Mouse (Mus musculus) limb, embryonic 13.5 days (tissue): ENCODE results near the gene Csrnp2. TPM values are rescaled to one million over a fixed set of nuclear protein-coding genes. Genes with fewer than 3 reads are reported as not detected.
"Not testable (repeated sequence)": the region's sequence is repeated elsewhere in the genome, so short reads cannot be mapped to it uniquely, and the experiment has no call there.

Experiments used
- ATAC-seq: fragments of 200-750 bp; cut with Nextera tagmentation; 2 replicates; pipeline ENCODE4 v1.8.0; 2017; ENCODE audit warnings: low read depth, moderate number of reproducible peaks, moderate TSS enrichment; ENCODE audit not compliant: low FRiP score
- H3K27ac ChIP-seq: fragments of 300-500 bp; sonication (generic); 2 replicates; pipeline ENCODE4 v1.5.1; 2015; ENCODE audit warnings: inconsistent platforms, mild to moderate bottlenecking, moderate library complexity
- H3K27me3 ChIP-seq: fragments of 300-500 bp; sonication (generic); 2 replicates; pipeline ENCODE4 v1.6.1; 2015; ENCODE audit warnings: mild to moderate bottlenecking, inconsistent platforms
- H3K36me3 ChIP-seq: fragments of 300-500 bp; sonication (generic); 2 replicates; pipeline ENCODE4 v1.6.1; 2015; ENCODE audit warnings: inconsistent platforms, mild to moderate bottlenecking, moderate library complexity
- H3K4me1 ChIP-seq: fragments of 300-500 bp; sonication (generic); 2 replicates; pipeline ENCODE4 v1.6.1; 2015; ENCODE audit warnings: inconsistent platforms
- H3K4me2 ChIP-seq: fragments of 300-500 bp; sonication (generic); replicated peaks from 2 replicates; pipeline ENCODE4 v1.6.1; 2015; ENCODE audit warnings: inconsistent platforms, mild to moderate bottlenecking, moderate library complexity
- H3K4me3 ChIP-seq: fragments of 300-500 bp; sonication (generic); 2 replicates; pipeline ENCODE4 v1.5.1; 2015; ENCODE audit warnings: moderate library complexity, mild to moderate bottlenecking, inconsistent platforms
- H3K9ac ChIP-seq: fragments of 300-500 bp; sonication (generic); 2 replicates; pipeline ENCODE4 v1.6.1; 2015; ENCODE audit warnings: mild to moderate bottlenecking, inconsistent platforms
- H3K9me3 ChIP-seq: fragments of 300-500 bp; sonication (generic); 2 replicates; pipeline ENCODE4 v1.6.1; 2016; ENCODE audit warnings: inconsistent platforms
- WGBS: fragments of 180-500 bp; shearing (Covaris S2); methylation state at CpG from one replicate; pipeline ENCODE4 v1.1.7; 2015; 5-methylcytosine and 5-hydroxymethylcytosine counted together
- polyA plus RNA-seq: library from polyadenylated mRNA; unstranded; fragments of >200 nt; fragmentation: Nextera tagmentation; extraction: Ambion mirVana; gene quantifications from 2 replicates; pipeline ENCODE4 v1.2.1, GENCODE M21; 2015

Gene Csrnp2
- polyA plus RNA-seq, 1 experiment from 2014 or later = 24.9 TPM

DNA sequence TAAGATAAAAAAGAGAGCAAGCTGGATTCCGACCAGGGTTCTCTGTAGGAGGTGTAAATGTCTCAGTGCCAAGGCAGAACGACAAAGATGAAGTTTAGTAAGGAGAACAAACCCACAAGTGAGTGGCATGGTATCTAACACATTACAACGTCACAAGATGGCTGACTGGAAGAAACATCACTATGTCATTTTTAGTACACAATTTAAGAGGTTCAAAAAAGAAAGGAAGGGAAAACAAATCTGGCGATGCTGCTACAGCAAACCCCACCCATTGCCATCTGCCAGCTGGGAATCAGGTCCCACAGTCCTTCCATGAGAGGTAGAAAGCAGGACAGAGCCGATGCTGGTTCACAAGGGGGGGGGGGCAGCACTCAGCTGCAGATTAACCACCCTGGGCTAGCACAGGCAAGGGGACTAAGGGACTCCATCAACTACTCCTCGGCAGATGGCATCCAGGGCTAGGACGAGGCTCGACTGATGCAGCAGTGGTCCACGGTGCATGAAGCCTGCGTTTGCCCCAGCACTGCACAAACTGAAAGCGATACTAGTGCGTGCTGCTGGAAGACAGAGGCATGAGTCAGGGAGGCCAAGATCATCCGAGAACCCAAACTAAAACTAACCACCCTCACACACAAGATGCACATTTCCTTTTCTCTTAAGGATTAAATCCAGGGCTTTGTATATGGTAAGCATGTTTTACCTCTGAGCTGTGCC lies 13.3 kb upstream of the Csrnp2 start:
- no peaks in the 10 kb centered on the region for H3K4me1 ChIP-seq
- no peak overlapping the region for H3K9ac ChIP-seq
- 89% methylated on average over 13 of the region's 13 CpGs for WGBS
- no peak overlapping the region for H3K4me3 ChIP-seq
- no peak overlapping the region for H3K27ac ChIP-seq
- no peak overlapping the region for H3K4me2 ChIP-seq
- no peaks in the 10 kb centered on the region for H3K27me3 ChIP-seq
- H3K9me3 ChIP-seq = no peaks in the 10 kb centered on the region
- no peak for ATAC-seq
- peaks cover 88% of the 10 kb centered on the region for H3K36me3 ChIP-seq

DNA sequence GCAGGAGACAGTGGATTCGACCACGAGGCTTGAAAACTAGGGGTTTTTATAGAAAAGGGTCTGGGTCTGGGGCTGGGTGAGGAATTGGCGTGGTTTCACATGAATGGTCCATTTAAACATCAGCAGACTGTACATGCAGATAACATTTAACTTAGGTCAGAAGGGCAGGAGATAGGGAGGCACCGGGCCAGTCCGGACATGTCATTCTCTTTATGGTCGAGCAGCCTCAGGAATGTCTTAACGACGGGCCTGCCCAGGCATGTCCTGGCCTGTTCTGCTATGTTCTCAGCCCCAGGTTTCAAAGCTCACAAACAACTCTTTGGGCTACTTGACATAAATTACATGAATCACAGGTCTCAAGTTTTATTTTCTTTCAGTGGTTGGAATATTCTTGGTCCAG lies 4.2 kb upstream of the Csrnp2 start:
- H3K27ac ChIP-seq, H3K4me2 ChIP-seq, H3K4me3 ChIP-seq, H3K9ac ChIP-seq, ATAC-seq, H3K27me3 ChIP-seq, H3K9me3 ChIP-seq, H3K4me1 ChIP-seq: not testable (repeated sequence)
- H3K36me3 ChIP-seq = peaks cover 14% of the 10 kb centered on the region
- 90% methylated on average over 8 of the region's 8 CpGs for WGBS

- Histone ChIP-seq H3K27me3 (no peaks in the 10 kb centered on the region), H3K4me3 (peak overlapping the region; percentile 83), H3K27ac (peak overlapping the region; percentile 96), H3K36me3 (peaks cover 1% of the 10 kb centered on the region; the same call in 1 of the 2 replicates), H3K9me3 (no peaks in the 10 kb centered on the region), H3K9ac (peak overlapping the region; percentile 96), H3K4me1 (peaks cover 46% of the 10 kb centered on the region), H3K4me2 (peak overlapping the region; percentile 81)
- ATAC-seq = peak; percentile 82
- under 1% methylated on average over 28 of the region's 29 CpGs for WGBS
Measured at GRCm38 (mm10) chr15:100494647-100495046, 641 bp downstream of the Csrnp2 start.

GRCm38 (mm10) chr15:100491966-100492365 lies 3.3 kb downstream of the Csrnp2 start:
- H3K9ac ChIP-seq = no peak overlapping the region
- H3K4me1 ChIP-seq = peaks cover 49% of the 10 kb centered on the region
- peak overlapping the region; percentile 81 for H3K4me2 ChIP-seq
- no peak overlapping the region for H3K4me3 ChIP-seq
- no peaks in the 10 kb centered on the region for H3K27me3 ChIP-seq
- 78% methylated on average over 9 of the region's 9 CpGs for WGBS
- no peaks in the 10 kb centered on the region for H3K9me3 ChIP-seq
- peaks cover 27% of the 10 kb centered on the region for H3K36me3 ChIP-seq
- no peak for ATAC-seq
- no peak overlapping the region for H3K27ac ChIP-seq

DNA sequence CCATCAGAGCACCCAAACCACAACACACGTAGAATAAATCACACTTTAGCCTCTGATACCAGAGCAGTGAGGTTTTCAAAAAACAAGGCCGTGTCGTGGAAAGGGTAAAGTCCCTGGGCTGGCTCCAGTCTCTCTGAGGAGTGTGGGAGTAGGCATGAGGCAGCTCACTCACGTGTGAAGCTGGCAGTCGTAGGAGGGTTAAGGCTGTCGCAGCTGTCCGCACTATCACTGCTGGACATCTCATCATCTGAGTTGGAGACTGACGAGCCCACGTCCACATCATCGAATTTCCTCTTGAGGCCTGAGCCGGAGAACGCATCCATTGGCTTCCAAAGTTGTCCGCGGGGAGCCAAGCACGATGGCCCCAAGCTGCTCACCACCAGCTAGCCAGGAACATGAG lies 6.0 kb downstream of the Csrnp2 start:
- no peak for ATAC-seq
- Histone ChIP-seq H3K4me2 (no peak overlapping the region), H3K27ac (no peak overlapping the region; the same call in 1 of the 2 replicates), H3K4me3 (no peak overlapping the region), H3K9me3 (no peaks in the 10 kb centered on the region), H3K27me3 (no peaks in the 10 kb centered on the region), H3K9ac (peak overlapping the region; percentile 39; the same call in 1 of the 2 replicates), H3K36me3 (peaks cover 54% of the 10 kb centered on the region), H3K4me1 (peaks cover 48% of the 10 kb centered on the region)
- 89% methylated on average over 15 of the region's 15 CpGs for WGBS

- ATAC-seq, H3K9me3 ChIP-seq, H3K27me3 ChIP-seq, H3K9ac ChIP-seq, H3K27ac ChIP-seq, H3K4me3 ChIP-seq, H3K4me2 ChIP-seq: not testable (repeated sequence)
- WGBS = 85% methylated on average over 1 of the region's 1 CpGs
- Histone ChIP-seq H3K4me1 (peaks cover 38% of the 10 kb centered on the region), H3K36me3 (peaks cover 64% of the 10 kb centered on the region)
Measured at GRCm38 (mm10) chr15:100488297-100488696, 7.0 kb downstream of the Csrnp2 start.

- Histone ChIP-seq H3K4me2 (no peak overlapping the region), H3K4me3 (no peak overlapping the region), H3K9me3 (no peaks in the 10 kb centered on the region), H3K9ac (no peak overlapping the region), H3K27me3 (no peaks in the 10 kb centered on the region), H3K36me3 (peaks cover 75% of the 10 kb centered on the region), H3K27ac (no peak overlapping the region), H3K4me1 (peaks cover 26% of the 10 kb centered on the region)
- WGBS = 88% methylated on average over 2 of the region's 2 CpGs
- no peak for ATAC-seq
Measured at GRCm38 (mm10) chr15:100487050-100487449, 8.2 kb downstream of the Csrnp2 start.

- Histone ChIP-seq H3K36me3 (peaks cover 81% of the 10 kb centered on the region), H3K27ac (no peak overlapping the region), H3K4me2 (no peak overlapping the region), H3K4me1 (peaks cover 21% of the 10 kb centered on the region), H3K27me3 (no peaks in the 10 kb centered on the region), H3K9ac (0 out of 2 replicates have a peak overlapping the region, but pooled peaks have one; percentile 31), H3K9me3 (no peaks in the 10 kb centered on the region), H3K4me3 (no peak overlapping the region)
- 73% methylated on average over 7 of the region's 7 CpGs for WGBS
- no peak for ATAC-seq
Measured at GRCm38 (mm10) chr15:100486450-100486849, 8.8 kb downstream of the Csrnp2 start.

- H3K36me3 ChIP-seq = peaks cover 90% of the 10 kb centered on the region
- ATAC-seq = no peak
- WGBS = 84% methylated on average over 3 of the region's 3 CpGs
Measured at GRCm38 (mm10) chr15:100485576-100485975, 9.7 kb downstream of the Csrnp2 start.

GRCm38 (mm10) chr15:100478925-100479324 lies 16.4 kb downstream of the Csrnp2 start:
- H3K27me3 ChIP-seq = no peaks in the 10 kb centered on the region
- peaks cover 7% of the 10 kb centered on the region; the same call in 1 of the 2 replicates for H3K4me1 ChIP-seq
- 75% methylated on average over 4 of the region's 4 CpGs for WGBS
- no peak overlapping the region for H3K27ac ChIP-seq
- no peak for ATAC-seq
- H3K36me3 ChIP-seq = peaks cover 98% of the 10 kb centered on the region
- no peak overlapping the region for H3K4me2 ChIP-seq
- no peaks in the 10 kb centered on the region for H3K9me3 ChIP-seq
- H3K9ac ChIP-seq = no peak overlapping the region
- no peak overlapping the region for H3K4me3 ChIP-seq

More at GRCm38 (mm10) chr15:100485576-100485975, 9.7 kb downstream of the Csrnp2 start:
- H3K27ac ChIP-seq = no peak overlapping the region
- H3K27me3 ChIP-seq = no peaks in the 10 kb centered on the region
- no peak overlapping the region for H3K4me2 ChIP-seq
- H3K9ac ChIP-seq = no peak overlapping the region
- H3K4me3 ChIP-seq = no peak overlapping the region
- no peaks in the 10 kb centered on the region for H3K9me3 ChIP-seq
- peaks cover 12% of the 10 kb centered on the region for H3K4me1 ChIP-seq

DNA sequence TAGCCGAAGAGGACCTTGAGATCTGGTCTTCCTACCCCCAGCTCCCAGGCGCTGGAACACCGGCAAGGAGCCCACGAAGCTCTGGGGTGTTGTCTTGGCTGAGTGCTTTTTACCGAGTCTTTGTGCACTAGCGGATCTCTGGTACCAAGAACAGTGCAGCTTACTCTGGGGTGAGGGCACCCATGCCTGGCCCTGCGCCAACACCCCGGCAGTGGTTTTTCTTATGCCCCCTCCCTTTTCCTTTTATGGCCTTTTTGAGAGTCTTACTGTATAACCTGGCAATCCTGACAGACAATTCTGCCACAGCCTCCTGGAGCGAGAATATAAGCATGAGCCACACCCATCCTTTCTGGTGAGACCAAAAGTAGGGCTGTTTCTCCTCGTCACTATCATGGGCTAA lies 16.9 kb downstream of the Csrnp2 start:
- H3K4me2 ChIP-seq = no peak overlapping the region
- whole genome bisulfite sequencing = 80% methylated on average over 10 of the region's 10 CpGs
- H3K4me1 ChIP-seq = peaks cover 7% of the 10 kb centered on the region; the same call in 1 of the 2 replicates
- H3K36me3 ChIP-seq = peaks cover 98% of the 10 kb centered on the region
- H3K27me3 ChIP-seq = no peaks in the 10 kb centered on the region
- no peaks in the 10 kb centered on the region for H3K9me3 ChIP-seq
- no peak overlapping the region for H3K4me3 ChIP-seq
- no peak overlapping the region for H3K9ac ChIP-seq
- no peak for ATAC-seq
- H3K27ac ChIP-seq = no peak overlapping the region

DNA sequence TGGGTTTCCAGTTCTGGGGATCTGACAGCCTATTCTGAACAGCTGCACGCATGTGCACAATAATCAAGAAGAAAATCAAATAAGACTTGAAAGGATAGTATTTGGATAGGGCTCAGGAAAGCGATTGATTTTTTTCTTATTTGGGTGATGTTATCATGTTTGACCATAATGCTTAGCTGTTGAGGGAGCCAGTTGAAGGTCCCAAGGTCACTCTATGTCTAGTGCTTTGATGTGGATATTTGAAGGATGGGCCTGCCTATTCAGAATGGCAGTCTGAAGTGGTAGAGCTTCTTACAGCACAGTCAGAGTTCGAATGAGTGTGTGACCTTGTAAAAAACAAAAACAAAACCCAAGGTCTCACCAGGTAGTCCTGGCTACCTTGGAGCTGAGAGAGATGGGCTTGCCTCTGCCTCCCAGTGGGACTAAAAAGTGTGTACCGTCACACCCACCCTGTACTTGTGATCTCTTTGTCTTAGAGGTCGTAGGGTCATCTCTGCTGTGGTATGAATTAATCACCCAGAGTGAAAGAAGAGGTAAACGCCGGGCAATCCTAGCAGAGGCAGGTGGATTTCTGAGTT lies 21.3 kb downstream of the Csrnp2 start:
- peaks cover 81% of the 10 kb centered on the region for H3K36me3 ChIP-seq
- no peaks in the 10 kb centered on the region for H3K27me3 ChIP-seq
- no peak for ATAC-seq
- H3K9ac ChIP-seq = no peak overlapping the region
- no peak overlapping the region for H3K27ac ChIP-seq
- no peak overlapping the region for H3K4me2 ChIP-seq
- WGBS = 83% methylated on average over 7 of the region's 7 CpGs
- H3K4me3 ChIP-seq = no peak overlapping the region
- H3K9me3 ChIP-seq = no peaks in the 10 kb centered on the region
- peaks cover 18% of the 10 kb centered on the region for H3K4me1 ChIP-seq
